Mouse (Mus musculus) cerebral cortex, adult 2 months (tissue): ENCODE results near the gene Gm42906.

ENCODE experiments used
- whole genome bisulfite sequencing: fragments of 180-500 bp; shearing (Covaris S2); methylation state at CpG from one replicate; pipeline ENCODE4 v1.1.7; 2018; 5-methylcytosine and 5-hydroxymethylcytosine counted together

Gene Gm42906

DNA sequence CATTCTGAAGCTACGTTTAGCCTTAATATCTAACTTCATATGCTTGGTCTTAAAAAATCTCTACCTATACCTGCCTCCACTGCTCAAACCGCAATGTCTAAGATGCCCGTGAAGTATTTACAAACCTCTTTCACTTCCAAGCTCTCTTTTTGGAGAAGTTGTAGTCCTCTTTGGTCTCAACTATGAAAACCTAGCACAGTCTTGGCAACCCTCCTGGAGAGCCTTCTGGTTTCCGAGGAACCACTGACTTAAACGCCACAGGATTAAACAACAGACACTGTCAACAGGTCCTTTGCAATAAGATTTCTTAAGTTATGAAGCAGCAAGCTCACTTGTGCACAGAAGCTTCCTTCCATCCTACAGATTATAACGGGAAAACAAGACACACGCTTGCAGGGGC is 196.1 kb downstream of the Gm42906 start:
- WGBS: 57% methylated on average over 7 of the region's 7 CpGs

DNA sequence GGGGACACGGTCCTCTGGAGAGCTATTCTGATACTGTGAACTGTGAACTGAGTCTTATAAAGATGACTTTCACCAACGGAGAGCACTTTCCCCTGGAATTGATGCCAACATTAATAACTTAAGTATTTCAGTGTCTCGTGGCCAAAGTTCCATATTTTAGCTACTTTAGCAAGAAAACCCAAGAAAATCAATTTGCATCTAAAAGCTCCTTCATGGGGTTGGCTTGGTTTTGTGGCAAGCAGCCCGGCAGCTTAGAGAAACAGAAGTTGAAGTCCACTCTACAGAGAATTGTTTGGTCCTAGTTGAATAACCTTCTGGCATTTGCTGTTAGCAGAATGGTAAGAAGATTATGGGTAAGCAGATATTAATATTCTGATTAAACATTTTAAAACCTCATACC is 196.6 kb downstream of the Gm42906 start:
- 68% methylated on average over 4 of the region's 4 CpGs for WGBS

DNA sequence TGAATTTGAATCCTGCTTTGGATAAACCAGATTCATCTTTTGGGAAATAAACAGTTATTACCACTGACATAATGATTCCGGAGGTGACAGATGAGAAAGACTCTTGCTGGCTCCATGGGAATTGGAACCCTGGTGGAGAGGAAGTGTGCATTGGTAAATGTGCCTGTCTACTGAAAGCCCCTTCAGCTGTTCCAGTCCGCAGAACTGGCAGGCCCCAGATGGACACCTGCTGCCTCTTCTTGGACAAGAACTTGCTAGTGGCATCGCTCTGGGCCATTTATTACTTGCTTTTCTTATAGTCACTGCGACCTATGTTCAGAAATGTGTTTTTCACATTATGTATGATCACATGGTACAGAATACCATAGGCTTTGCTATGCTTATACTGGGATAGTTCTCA is 197.5 kb downstream of the Gm42906 start:
- 96% methylated on average over 4 of the region's 4 CpGs for WGBS

DNA sequence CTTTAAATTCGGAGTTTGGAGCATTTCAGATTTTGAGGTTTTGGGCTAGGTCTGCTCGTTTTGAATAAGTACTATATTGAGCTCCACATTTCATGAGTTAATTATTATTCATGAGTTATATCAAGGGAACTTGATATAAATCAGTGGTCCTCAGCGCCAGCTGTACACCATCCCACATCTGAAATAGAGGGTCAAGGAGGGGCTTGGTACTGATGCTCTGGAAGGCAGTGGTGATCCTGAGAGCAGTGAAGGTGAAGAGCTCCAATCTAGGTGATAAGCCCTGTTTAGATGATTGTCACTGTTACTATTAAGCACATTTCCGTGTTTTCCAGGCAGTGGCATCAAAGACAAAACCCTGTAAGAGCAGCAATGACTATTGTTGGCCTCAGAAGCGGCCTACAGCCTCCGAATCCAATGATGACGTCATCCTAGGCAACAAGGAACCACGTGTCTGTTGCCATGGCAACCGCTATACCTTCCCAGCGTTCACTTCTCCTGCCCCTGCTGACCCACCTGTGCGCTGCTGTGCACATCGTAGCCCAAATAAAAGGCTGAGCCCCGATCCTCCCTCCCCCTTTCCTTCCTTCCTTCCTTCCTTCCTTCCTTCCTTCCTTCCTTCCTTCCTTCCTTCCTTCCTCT is 199.5 kb downstream of the Gm42906 start:
- 69% methylated on average over 13 of the region's 13 CpGs for WGBS

DNA sequence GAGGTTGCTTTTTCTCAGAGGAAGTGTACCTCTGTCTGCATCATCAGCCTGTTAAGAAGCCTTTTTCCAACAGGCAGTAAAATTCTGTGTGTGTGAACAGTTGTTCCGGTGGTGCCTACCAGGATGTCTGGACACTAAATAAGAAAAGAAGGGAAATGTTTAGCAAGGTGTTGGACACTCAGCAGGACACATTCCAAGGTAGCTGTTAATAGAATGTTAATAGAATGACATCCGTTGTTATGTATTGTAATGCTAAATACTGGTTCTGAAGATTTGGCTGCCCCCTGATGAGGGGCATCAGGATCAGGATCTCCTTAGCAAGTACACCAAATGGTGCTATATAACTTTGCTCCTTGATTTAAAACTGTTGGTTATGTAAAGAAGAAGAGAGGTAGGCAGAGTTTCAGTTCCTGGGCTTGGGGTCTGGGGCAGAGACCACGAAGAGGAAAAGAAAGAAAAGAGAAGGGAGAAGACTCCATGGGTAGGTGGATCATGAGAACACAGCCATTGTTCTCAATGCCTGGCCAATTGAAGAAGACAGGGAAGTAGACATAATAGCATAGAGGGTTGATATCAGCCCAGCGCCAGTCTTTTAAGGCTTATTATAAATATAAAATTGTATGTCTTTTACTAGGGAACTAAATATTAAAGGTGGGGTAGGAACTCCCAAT is 204.1 kb downstream of the Gm42906 start:
- WGBS: 76% methylated on average over 4 of the region's 4 CpGs

DNA sequence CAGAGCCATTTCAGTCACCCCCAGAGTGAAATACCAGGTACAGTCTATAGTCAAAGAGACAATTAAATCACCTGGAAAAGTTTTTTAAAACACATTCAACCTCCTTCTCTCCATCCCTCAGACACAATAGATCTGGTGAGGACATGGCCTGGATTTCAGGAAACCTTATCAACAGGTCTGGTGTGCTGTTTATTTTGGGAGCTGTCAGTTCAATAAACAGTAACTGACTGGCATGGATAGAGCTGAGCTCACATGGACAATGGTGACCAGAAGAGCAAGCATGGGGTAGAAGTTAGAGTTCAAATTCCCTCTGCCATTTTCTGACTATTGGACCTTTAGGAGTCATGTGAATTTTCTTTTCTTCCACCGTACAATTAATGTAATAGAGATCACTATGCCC is 205.2 kb downstream of the Gm42906 start:
- WGBS: 90% methylated on average over 1 of the region's 1 CpGs

DNA sequence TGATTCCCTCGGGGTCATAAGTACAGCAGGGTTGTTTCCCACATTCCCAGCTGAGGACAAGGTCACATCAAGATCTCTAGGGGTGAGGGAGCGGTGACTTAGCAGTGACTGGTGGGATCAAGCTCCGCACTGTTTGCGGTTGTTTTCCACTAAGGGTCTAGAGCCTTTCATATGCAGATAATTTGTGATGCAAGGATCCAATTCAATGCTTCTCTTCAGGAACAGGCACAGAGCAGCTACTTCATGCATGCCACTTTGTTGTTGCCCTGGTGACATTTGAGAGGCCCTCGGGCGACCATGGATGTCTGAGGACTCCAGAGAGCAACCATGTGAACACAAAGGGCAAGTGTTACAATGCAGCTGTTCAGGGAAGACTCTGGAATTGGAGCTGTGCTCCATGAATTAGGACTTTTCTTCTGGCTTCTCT is 209.3 kb downstream of the Gm42906 start:
- 69% methylated on average over 6 of the region's 6 CpGs for WGBS

DNA sequence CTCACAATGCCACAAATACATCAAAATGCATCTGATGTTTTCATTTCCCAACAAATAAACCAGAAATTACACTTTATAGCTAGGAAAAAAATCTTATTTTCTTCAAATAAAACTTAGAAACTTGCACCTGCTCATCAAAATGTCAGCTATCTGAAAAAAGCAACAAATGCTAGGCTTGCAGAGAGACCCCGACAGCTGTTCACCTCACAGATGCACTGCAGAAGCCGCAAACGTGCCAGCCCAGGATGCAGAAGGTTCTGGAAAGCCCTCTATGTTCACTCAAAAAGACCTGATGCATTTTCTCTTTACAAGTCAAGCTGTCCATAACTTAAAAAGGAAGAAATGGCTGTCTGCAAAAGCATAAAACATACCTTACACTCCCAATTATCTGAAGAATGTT is 214.9 kb downstream of the Gm42906 start:
- WGBS: 69% methylated on average over 3 of the region's 3 CpGs

DNA sequence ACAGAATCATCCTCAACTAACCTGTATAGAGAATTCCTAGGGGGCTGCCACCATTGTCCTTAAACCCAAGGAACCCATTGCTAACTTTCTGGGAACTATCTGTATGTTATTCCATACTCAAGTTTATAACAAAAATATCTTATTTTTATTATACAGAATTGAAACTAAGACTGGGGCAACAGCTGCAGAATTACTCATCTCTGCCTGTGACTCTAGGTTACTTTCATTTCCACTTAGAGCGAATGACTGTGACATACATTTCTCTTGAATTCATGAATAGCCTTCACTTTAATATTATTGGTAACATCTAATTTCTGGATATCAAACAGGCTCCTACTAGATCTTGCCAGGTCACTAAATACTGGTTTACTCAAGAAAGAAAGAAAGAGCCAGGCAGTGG is 217.1 kb downstream of the Gm42906 start:
- 87% methylated on average over 1 of the region's 1 CpGs for WGBS

DNA sequence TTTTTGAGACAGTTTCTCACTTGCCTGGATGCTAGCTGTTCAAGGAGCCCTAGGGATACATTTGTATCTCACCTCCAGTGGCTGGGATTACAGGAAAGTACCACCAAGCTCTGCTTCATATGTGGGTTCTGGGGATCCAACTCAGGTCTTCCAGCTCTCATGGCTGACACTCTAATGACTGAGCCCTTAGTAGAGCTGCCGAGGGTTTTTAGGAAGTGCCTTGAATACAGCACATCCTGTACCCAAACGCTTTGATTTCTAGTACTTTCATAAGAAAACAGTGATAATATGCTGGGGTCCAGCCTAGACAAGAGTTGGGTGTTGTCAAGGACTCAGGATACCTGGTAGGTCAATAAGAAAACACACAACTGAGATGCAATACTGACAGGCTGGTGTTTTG is 217.9 kb downstream of the Gm42906 start:
- 76% methylated on average over 2 of the region's 2 CpGs for WGBS

DNA sequence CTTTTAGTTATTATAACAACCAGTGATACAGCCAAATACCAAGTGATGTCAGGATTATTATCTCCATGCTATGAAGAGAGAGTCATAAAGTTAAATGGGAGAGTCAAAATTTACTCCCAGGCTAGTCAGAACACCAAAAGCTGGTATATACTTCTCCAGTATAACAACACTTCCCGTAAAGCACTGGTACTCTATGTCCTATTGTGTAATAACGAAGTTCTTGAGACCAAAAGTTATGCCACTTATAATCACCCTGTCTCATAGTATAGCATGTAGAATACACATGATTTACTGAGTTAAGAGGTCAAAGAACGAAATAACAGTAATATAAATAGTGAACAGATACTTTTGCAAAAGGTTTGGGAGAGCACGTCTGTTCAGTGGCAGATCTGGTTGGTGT is 222.9 kb downstream of the Gm42906 start:
- WGBS: 95% methylated on average over 4 of the region's 4 CpGs

DNA sequence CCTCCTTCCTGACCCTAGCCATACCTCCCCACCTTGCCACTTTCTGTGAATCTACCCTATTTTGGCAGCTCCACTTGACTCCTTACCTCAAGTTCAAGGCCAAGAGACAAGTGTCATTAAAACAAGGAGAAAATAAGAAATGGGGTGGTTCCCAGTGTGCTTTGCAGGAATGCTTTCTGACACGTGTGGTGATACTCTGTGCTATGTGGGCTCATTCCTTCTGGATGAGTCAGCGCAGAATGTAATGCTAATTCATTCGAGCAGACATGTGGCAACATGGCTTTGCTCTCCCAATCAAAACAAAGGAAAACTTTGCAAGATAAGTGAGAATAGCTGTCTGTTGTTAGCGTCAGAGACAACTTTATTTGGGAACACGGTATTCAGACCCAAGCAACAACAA is 225.0 kb downstream of the Gm42906 start:
- WGBS: 46% methylated on average over 5 of the region's 5 CpGs

DNA sequence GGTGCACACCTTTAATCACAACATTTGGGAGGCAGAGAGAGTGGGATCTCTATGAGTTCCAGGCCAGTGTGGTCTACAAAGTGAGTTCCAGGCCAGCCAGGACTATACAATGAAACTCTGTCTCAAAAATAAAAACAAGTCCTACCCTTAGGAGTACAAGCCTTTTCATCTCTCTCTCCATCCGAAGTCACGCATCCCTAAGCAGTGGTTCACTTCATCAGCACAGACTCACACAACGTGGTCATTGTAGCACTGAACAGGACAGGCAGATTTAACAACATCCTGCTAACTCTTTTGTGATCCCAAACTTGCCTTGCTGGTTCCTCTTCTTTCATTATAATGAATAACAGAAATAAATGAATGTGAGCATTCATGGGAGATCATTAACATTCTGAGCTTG is 226.7 kb downstream of the Gm42906 start:
- 71% methylated on average over 3 of the region's 3 CpGs for WGBS

DNA sequence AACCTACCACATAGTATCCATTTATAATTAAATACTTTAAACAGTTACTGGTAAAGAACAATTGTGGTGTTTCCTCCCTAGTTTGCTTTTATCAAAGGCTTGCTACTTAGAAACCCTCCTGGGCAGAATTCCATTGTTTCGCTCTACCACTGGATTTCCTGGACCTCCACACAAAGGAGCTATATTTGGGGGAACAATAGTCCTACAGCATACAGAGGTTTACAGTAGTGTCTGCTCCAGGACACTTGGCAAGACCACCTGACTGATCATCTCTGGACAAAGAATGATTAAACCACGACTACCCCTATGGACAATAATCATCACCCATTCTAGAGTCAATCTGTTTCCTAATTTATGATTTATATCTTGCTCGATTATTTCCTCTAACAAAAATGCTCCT is 228.7 kb downstream of the Gm42906 start:
- 84% methylated on average over 3 of the region's 3 CpGs for WGBS

DNA sequence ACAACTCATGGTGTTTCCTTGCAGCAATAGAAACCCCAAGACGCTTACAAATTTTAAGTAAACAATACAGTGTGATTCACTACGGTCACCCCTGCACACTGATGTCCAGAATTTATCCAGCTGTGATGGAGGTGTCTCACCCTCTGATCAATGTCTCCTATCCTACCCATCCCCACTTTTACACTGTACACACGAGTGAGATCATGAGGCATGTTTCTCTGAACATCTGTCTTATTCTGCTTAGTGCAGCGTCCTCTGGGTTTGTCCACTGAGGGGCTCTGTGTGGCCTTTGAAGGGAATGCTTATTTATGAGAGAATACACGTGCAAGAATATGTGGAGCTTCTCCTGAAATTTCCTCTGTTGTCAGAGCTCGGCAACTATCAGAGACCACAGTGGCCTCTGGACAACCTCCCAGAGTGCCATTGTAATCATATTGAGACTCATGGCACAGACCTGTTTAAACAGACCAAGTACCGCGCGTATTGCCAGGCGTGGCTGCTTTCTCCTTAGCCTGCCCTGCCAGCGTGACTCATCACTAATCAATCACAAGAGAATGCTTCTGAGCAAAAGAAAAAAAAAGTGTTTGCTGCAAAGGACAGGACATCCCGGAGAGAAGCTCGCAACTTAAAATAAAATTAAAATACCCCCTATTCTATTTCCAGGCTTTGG is 231.2 kb downstream of the Gm42906 start:
- WGBS: 78% methylated on average over 13 of the region's 13 CpGs

DNA sequence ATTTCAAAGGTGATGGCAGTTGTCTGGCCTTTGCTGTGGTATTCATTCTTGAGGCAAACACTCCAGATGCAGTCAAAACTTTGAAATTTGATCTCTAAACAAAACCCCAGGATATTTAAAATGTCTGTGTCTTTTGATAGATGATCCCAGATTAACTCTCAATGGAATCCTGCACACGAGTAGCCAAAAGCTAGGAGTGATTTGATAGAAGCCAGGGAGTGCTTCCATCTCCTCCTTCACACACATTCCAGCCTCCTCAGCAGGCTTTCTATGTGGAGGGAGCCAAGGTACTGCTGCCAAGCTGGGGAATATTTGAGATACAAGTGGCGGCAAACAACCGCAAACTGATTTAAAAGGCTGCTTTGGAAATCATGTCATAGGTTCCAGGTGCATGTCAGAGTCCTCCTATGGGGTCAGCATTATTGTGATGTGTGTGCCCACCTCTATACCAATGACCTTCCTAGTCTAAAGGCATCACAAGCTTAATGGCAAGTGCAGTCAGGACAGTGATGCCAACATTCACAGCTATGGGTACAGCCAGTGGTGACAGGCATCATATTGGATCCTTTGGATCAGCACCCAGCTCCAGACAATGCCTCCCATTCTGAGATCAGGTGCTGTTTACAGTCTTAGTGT is 234.0 kb downstream of the Gm42906 start:
- 61% methylated on average over 3 of the region's 3 CpGs for WGBS

DNA sequence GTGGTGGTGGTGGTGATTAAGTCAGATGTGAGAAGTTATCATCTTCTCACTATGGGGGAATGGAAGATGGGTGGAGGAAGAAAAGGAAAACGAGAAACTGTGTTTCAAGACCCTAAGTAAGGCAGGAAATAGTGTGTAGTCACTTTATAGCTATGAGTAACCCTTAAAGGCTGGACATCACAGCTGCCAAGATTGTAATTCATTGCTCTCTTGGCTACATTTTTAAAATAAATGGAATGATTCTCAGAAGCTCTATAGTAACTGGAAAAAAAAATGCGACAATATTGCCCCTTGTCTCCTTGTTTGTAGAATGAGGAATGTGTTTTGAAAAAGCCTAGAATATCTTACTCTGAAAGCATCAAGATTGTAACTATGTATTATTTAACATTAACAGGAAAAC is 235.7 kb downstream of the Gm42906 start:
- WGBS: 81% methylated on average over 2 of the region's 2 CpGs

DNA sequence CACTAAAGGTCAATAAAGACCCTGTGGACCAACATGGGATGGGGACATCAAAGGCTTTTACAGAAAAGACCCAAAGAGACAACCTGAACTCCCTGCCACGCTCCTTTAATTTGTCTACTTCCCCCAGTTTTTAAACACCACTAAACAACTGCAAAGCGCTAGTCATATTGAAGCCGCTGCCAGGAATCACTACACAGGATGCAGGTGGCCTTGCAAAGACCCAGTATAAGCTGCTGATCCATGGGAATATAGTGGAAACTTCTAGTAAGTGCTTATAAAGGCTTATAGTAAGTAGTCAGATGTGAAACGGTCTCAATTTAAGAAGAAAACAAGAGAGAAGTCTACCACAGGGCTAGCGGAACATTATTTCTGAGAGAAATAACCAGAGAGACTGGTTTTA is 237.2 kb downstream of the Gm42906 start:
- 74% methylated on average over 5 of the region's 5 CpGs for WGBS

DNA sequence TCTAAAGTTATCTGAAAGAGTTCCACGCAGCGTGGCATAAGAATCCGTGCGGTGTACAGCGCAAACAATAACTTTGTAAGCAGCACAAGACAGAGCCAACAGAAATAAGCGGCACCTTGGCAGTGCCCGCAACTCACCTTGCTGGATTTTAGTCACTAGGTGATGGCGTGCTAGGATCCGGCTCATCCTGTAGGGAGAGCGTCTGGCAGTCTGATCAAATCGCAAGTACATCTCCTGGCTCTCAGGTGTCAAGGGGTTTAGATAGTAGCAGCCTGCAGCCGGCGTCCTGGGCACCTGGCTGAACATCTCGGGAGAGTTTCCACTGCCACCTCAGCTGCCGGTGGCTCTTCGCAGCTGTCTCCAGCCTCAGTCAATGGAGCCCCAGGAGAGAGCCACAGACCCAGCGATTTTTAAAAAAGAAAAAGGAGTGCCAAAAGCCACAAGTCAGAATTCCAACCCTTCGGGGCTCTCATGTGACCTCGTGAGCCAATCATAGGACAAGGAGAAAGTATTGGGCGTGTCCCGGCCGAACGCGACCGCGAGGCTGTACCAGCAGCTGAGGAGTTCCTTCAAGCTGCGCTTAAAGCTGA is 238.1 kb downstream of the Gm42906 start:
- WGBS: 2% methylated on average over 27 of the region's 27 CpGs

DNA sequence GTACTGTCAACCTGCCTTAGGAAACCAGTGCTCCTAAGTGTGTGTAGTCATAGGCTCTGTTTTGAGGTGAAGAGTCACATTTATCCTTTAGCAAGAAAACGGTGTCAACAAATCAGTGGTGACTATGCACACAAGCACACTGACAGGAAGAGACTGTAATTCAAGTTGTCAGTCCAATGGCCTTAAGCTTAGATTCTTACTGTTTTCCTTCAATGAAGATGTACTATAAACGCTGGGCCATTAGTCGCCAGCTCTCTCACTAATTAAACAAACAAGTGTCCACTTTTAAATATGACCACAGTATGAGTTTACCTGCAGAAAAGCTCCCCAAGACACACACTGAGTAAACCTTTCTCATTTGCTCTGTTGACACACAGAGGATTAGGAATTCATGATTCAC is 238.6 kb downstream of the Gm42906 start:
- WGBS: 52% methylated on average over 3 of the region's 3 CpGs

DNA sequence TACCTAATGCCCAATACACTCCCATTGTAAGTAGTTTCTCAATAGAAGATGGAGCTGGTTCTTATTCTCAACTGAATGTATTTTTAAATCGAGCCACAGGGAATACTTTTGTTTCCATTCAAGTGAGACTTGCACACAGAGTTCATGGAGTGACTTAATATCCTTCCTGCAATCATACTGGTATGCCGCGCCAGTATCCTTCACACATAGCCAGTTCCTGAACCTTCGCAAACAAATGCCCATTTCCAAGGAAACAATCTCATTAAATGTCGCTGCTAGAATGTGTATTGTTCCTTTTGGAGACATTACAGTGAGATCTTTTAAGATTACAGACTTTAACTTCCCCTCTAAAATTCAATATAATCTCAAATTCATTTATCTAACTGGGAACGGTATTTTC is 239.3 kb downstream of the Gm42906 start:
- WGBS: 65% methylated on average over 6 of the region's 6 CpGs

DNA sequence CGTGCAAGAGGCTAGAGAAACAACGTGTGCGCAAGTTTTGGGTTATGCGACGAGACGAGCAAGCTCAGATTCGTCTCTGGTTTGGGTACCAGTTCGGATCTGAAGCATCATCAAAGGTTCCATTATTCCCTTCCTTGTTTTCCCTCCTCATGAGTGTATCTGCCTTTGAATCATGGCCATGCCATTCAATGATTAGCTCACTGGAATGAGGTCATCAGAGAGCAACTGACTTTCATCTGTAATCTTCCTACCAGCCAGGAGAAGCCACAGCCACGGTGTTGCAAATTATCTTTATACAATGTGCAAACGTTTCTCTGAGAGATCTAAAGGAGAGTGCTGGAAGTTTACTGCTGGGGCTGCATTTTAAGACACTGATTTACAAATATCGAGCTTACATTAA is 240.6 kb downstream of the Gm42906 start:
- 72% methylated on average over 11 of the region's 11 CpGs for WGBS
